Mouse (Mus musculus) cortical plate, adult 2 months (tissue): Measurements from ENCODE around the gene Hdac9.

Experiments
- CTCF ChIP-seq: fragments of 200-500 bp; IDR thresholded peaks from 2 replicates; pipeline ENCODE4 v1.5.1; 2011; ENCODE audit warnings: mild to moderate bottlenecking, control low read depth, low read length; ENCODE audit not compliant: insufficient read depth; ENCODE audit errors: extremely low read depth
- POLR2A ChIP-seq: fragments of 200-500 bp; IDR thresholded peaks from 2 replicates; pipeline ENCODE4 v1.6.1; 2011; ENCODE audit warnings: mild to moderate bottlenecking, low read length, control low read depth; ENCODE audit not compliant: insufficient read depth; ENCODE audit errors: extremely low read depth

DNA sequence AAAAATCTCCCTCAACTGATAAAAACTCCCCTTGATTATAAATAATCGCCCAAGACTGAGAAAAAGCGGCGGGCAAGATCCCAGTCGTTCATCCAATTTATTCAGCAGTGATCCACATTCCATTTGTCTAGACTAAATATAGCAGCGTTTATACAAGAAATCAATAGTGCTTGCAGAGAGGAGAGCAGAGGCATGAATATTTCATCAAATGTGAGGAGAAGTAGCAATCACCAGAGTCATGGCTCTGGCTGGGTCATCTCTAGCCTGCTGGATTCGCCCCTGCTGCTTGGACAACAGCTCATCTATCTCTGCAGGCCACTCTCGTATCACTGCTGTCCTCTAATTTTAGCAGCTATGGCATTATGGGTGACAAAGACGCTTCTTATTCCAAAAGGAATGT, 476.0 kb downstream of the Hdac9 start:
- no peak for TF ChIP-seq POLR2A
- no peak for TF ChIP-seq CTCF
